Mouse (Mus musculus): ENCODE measurements around the gene Smco3. TPM values are rescaled to one million over a fixed set of nuclear protein-coding genes. Genes with fewer than 3 reads are reported as not detected.

Gene Smco3
- polyA plus RNA-seq, 1 experiment: not detected

- Histone ChIP-seq H3K9me3 (ENCODE audit: control insufficient read depth, low read length) (no peaks in the 10 kb centered on the region), H3K27me3 (ENCODE audit: control insufficient read depth) (no peaks in the 10 kb centered on the region), H3K4me1 (ENCODE audit: control insufficient read depth) (peaks cover 40% of the 10 kb centered on the region), H3K4me3 (replicated peaks) (no peak overlapping the region), H3K36me3 (ENCODE audit: control insufficient read depth) (peaks cover 3% of the 10 kb centered on the region)
- no peak for TF ChIP-seq GATA1 (IDR thresholded peaks at IDR 0.05; ENCODE audit: low read length)
- TF ChIP-seq TAL1 (IDR thresholded peaks at IDR 0.05; ENCODE audit: low read length): no peak
These were observed 25.8 kb upstream of the Smco3 start for GRCm38 (mm10) chr6:136861020-136861419.

GRCm38 (mm10) chr6:136858420-136858819 lies 23.2 kb upstream of the Smco3 start:
- H3K9me3 ChIP-seq (ENCODE audit: control insufficient read depth, low read length): no peaks in the 10 kb centered on the region
- H3K4me1 ChIP-seq (ENCODE audit: control insufficient read depth): peaks cover 64% of the 10 kb centered on the region
- H3K4me3 ChIP-seq (replicated peaks): peak overlapping the region; percentile 70
- no peak for TF ChIP-seq GATA1 (IDR thresholded peaks at IDR 0.05; ENCODE audit: low read length)
- TF ChIP-seq TAL1 (IDR thresholded peaks at IDR 0.05; ENCODE audit: low read length): no peak
- no peaks in the 10 kb centered on the region for H3K27me3 ChIP-seq (ENCODE audit: control insufficient read depth)
- peaks cover 29% of the 10 kb centered on the region for H3K36me3 ChIP-seq (ENCODE audit: control insufficient read depth)

GRCm38 (mm10) chr6:136857873-136858260 lies 22.6 kb upstream of the Smco3 start:
- peaks cover 68% of the 10 kb centered on the region for H3K4me1 ChIP-seq (ENCODE audit: control insufficient read depth)
- peaks cover 35% of the 10 kb centered on the region for H3K36me3 ChIP-seq (ENCODE audit: control insufficient read depth)
- H3K4me3 ChIP-seq (replicated peaks): peak overlapping the region; percentile 70
- H3K9me3 ChIP-seq (ENCODE audit: control insufficient read depth, low read length): no peaks in the 10 kb centered on the region
- no peak for TF ChIP-seq TAL1 (IDR thresholded peaks at IDR 0.05; ENCODE audit: low read length)
- no peak for TF ChIP-seq GATA1 (IDR thresholded peaks at IDR 0.05; ENCODE audit: low read length)
- H3K27me3 ChIP-seq (ENCODE audit: control insufficient read depth): no peaks in the 10 kb centered on the region

GRCm38 (mm10) chr6:136857186-136857872 lies 22.1 kb upstream of the Smco3 start, which contains the start of gene Art4:
Gene Art4 (minus strand): TSS chr6:136857733.
- TF ChIP-seq GATA1 (IDR thresholded peaks at IDR 0.05; ENCODE audit: low read length): peak; percentile 99
- TF ChIP-seq TAL1 (IDR thresholded peaks at IDR 0.05; ENCODE audit: low read length): peak; percentile 100
- H3K27me3 ChIP-seq (ENCODE audit: control insufficient read depth): no peaks in the 10 kb centered on the region
- H3K4me1 ChIP-seq (ENCODE audit: control insufficient read depth): peaks cover 73% of the 10 kb centered on the region
- no peaks in the 10 kb centered on the region for H3K9me3 ChIP-seq (ENCODE audit: control insufficient read depth, low read length)
- peak within 1 kb of the TSS; percentile 70 for H3K4me3 ChIP-seq (replicated peaks)
- peaks cover 40% of the 10 kb centered on the region for H3K36me3 ChIP-seq (ENCODE audit: control insufficient read depth)

- TF ChIP-seq TAL1 (IDR thresholded peaks at IDR 0.05; ENCODE audit: low read length): no peak
- Histone ChIP-seq H3K9me3 (ENCODE audit: control insufficient read depth, low read length) (no peaks in the 10 kb centered on the region), H3K4me3 (replicated peaks) (peak overlapping the region; percentile 70), H3K27me3 (ENCODE audit: control insufficient read depth) (no peaks in the 10 kb centered on the region), H3K4me1 (ENCODE audit: control insufficient read depth) (peaks cover 74% of the 10 kb centered on the region), H3K36me3 (ENCODE audit: control insufficient read depth) (peaks cover 48% of the 10 kb centered on the region)
These were observed 20.9 kb upstream of the Smco3 start for GRCm38 (mm10) chr6:136856071-136856636.

- Histone ChIP-seq H3K4me1 (ENCODE audit: control insufficient read depth) (peaks cover 67% of the 10 kb centered on the region), H3K36me3 (ENCODE audit: control insufficient read depth) (peaks cover 56% of the 10 kb centered on the region), H3K27me3 (ENCODE audit: control insufficient read depth) (no peaks in the 10 kb centered on the region), H3K9me3 (ENCODE audit: control insufficient read depth, low read length) (no peaks in the 10 kb centered on the region), H3K4me3 (replicated peaks) (peak overlapping the region; percentile 70)
- TF ChIP-seq GATA1 (IDR thresholded peaks at IDR 0.05; ENCODE audit: low read length) (no peak), TAL1 (IDR thresholded peaks at IDR 0.05; ENCODE audit: low read length) (no peak)
These were observed 19.9 kb upstream of the Smco3 start for GRCm38 (mm10) chr6:136855183-136855582.

- peak overlapping the region; percentile 70 for H3K4me3 ChIP-seq (replicated peaks)
- H3K4me1 ChIP-seq (ENCODE audit: control insufficient read depth): peaks cover 64% of the 10 kb centered on the region
- H3K36me3 ChIP-seq (ENCODE audit: control insufficient read depth): peaks cover 64% of the 10 kb centered on the region
- H3K27me3 ChIP-seq (ENCODE audit: control insufficient read depth): no peaks in the 10 kb centered on the region
- TF ChIP-seq TAL1 (IDR thresholded peaks at IDR 0.05; ENCODE audit: low read length) (no peak), GATA1 (IDR thresholded peaks at IDR 0.05; ENCODE audit: low read length) (no peak)
- no peaks in the 10 kb centered on the region for H3K9me3 ChIP-seq (ENCODE audit: control insufficient read depth, low read length)
These were observed 19.1 kb upstream of the Smco3 start for GRCm38 (mm10) chr6:136854361-136854781.

- peak overlapping the region; percentile 70 for H3K4me3 ChIP-seq (replicated peaks)
- H3K27me3 ChIP-seq (ENCODE audit: control insufficient read depth): no peaks in the 10 kb centered on the region
- no peaks in the 10 kb centered on the region for H3K9me3 ChIP-seq (ENCODE audit: control insufficient read depth, low read length)
- TF ChIP-seq TAL1 (IDR thresholded peaks at IDR 0.05; ENCODE audit: low read length): no peak
- no peak for TF ChIP-seq GATA1 (IDR thresholded peaks at IDR 0.05; ENCODE audit: low read length)
- H3K36me3 ChIP-seq (ENCODE audit: control insufficient read depth): peaks cover 81% of the 10 kb centered on the region
- peaks cover 62% of the 10 kb centered on the region for H3K4me1 ChIP-seq (ENCODE audit: control insufficient read depth)
These were observed 17.5 kb upstream of the Smco3 start for GRCm38 (mm10) chr6:136852762-136853161.

- Histone ChIP-seq H3K9me3 (ENCODE audit: control insufficient read depth, low read length) (no peaks in the 10 kb centered on the region), H3K4me3 (replicated peaks) (no peak overlapping the region), H3K36me3 (ENCODE audit: control insufficient read depth) (peaks cover 85% of the 10 kb centered on the region), H3K4me1 (ENCODE audit: control insufficient read depth) (peaks cover 61% of the 10 kb centered on the region), H3K27me3 (ENCODE audit: control insufficient read depth) (no peaks in the 10 kb centered on the region)
- no peak for TF ChIP-seq GATA1 (IDR thresholded peaks at IDR 0.05; ENCODE audit: low read length)
- no peak for TF ChIP-seq TAL1 (IDR thresholded peaks at IDR 0.05; ENCODE audit: low read length)
These were observed 17.1 kb upstream of the Smco3 start for GRCm38 (mm10) chr6:136852348-136852747.

Measured in erythroblast, embryonic 14.5 days (primary cell).